Comparison of ENCODE assay signal across 8 mouse cellular contexts in genomic region chr11:56131339-56131823, GRCm38 (mm10).
DNase-seq lines count a peak whose midpoint lies in the region; ATAC-seq and TF ChIP-seq lines count a peak whose summit lies in the region.

No protein-coding gene starts in this region.

- WGBS in intestine, postnatal 0 days, result 27% methylated on average over 15 of the region's 15 CpGs
- 32% methylated on average over 15 of the region's 15 CpGs for WGBS in intestine, embryonic 16.5 days
- 35% methylated on average over 15 of the region's 15 CpGs for WGBS in forebrain, embryonic 10.5 days
- 23% methylated on average over 15 of the region's 15 CpGs for WGBS in hindbrain, embryonic 16.5 days
- 26% methylated on average over 15 of the region's 15 CpGs for WGBS in liver, embryonic 14.5 days (ENCODE audit: insufficient replicate concordance)

- no peak for TF ChIP-seq EP300 in liver, embryonic 14.5 days (IDR thresholded peaks at IDR 0.05; ENCODE audit: low read depth)

- H3K27me3 ChIP-seq in intestine, postnatal 0 days (replicated peaks; ENCODE audit: control insufficient read depth, insufficient read depth, low read length), result no peaks in the 10 kb centered on the region
- H3K27me3 ChIP-seq in intestine, embryonic 16.5 days (replicated peaks; ENCODE audit: control insufficient read depth, insufficient read depth, low read length), result no peaks in the 10 kb centered on the region
- H3K27me3 ChIP-seq in forebrain, embryonic 10.5 days (ENCODE audit: poor library complexity, severe bottlenecking), result no peaks in the 10 kb centered on the region
- no peaks in the 10 kb centered on the region for H3K27me3 ChIP-seq in hindbrain, embryonic 16.5 days (replicated peaks; ENCODE audit: control insufficient read depth, insufficient read depth, low read length)
- no peaks in the 10 kb centered on the region for H3K27me3 ChIP-seq in liver, embryonic 14.5 days (ENCODE audit: control insufficient read depth, insufficient read depth, low read length)

- H3K4me3 ChIP-seq in intestine, postnatal 0 days (ENCODE audit: low read depth, low read length), result no peak overlapping the region
- no peak overlapping the region for H3K4me3 ChIP-seq in intestine, embryonic 16.5 days (ENCODE audit: low read length)
- H3K4me3 ChIP-seq in forebrain, embryonic 10.5 days, result no peak overlapping the region
- no peak overlapping the region; the same call in 1 of the 2 replicates for H3K4me3 ChIP-seq in hindbrain, embryonic 16.5 days (ENCODE audit: low read length)
- no peak overlapping the region for H3K4me3 ChIP-seq in liver, embryonic 14.5 days (ENCODE audit: insufficient read depth in 1 of 2, low read depth in 2 of 2, low read length in 2 of 2)

- no peaks in the 10 kb centered on the region for H3K36me3 ChIP-seq in intestine, postnatal 0 days (ENCODE audit: control insufficient read depth, insufficient read depth)
- no peaks in the 10 kb centered on the region for H3K36me3 ChIP-seq in intestine, embryonic 16.5 days (ENCODE audit: control insufficient read depth, insufficient read depth, low read length)
- H3K36me3 ChIP-seq in forebrain, embryonic 10.5 days (replicated peaks), result no peaks in the 10 kb centered on the region
- H3K36me3 ChIP-seq in hindbrain, embryonic 16.5 days (ENCODE audit: control insufficient read depth, insufficient read depth, low read length), result no peaks in the 10 kb centered on the region
- H3K36me3 ChIP-seq in liver, embryonic 14.5 days (replicated peaks; ENCODE audit: control insufficient read depth, insufficient read depth, low read depth), result no peaks in the 10 kb centered on the region

- no peak overlapping the region for H3K27ac ChIP-seq in intestine, postnatal 0 days (ENCODE audit: low read depth, low read length)
- H3K27ac ChIP-seq in intestine, embryonic 16.5 days (ENCODE audit: low read length), result no peak overlapping the region
- no peak overlapping the region for H3K27ac ChIP-seq in forebrain, embryonic 10.5 days
- no peak overlapping the region for H3K27ac ChIP-seq in hindbrain, embryonic 16.5 days (ENCODE audit: low read depth, low read length)
- H3K27ac ChIP-seq in liver, embryonic 14.5 days, result no peak overlapping the region

- TF ChIP-seq CTCF in intestine, postnatal 0 days (IDR thresholded peaks at IDR 0.05; ENCODE audit: low read depth), result peak; percentile 87
- peak; percentile 72 for TF ChIP-seq CTCF in liver, embryonic 14.5 days (IDR thresholded peaks at IDR 0.05; ENCODE audit: low read depth)

- no peaks in the 10 kb centered on the region for H3K9me3 ChIP-seq in intestine, postnatal 0 days (ENCODE audit: control insufficient read depth)
- H3K9me3 ChIP-seq in intestine, embryonic 16.5 days (ENCODE audit: control insufficient read depth, low read length), result no peaks in the 10 kb centered on the region
- H3K9me3 ChIP-seq in forebrain, embryonic 10.5 days, result no peaks in the 10 kb centered on the region
- no peaks in the 10 kb centered on the region for H3K9me3 ChIP-seq in hindbrain, embryonic 16.5 days (ENCODE audit: control insufficient read depth, low read length)
- H3K9me3 ChIP-seq in liver, embryonic 14.5 days (ENCODE audit: control insufficient read depth, low read length), result no peaks in the 10 kb centered on the region

- no peaks in the 10 kb centered on the region for H3K4me1 ChIP-seq in intestine, postnatal 0 days (replicated peaks; ENCODE audit: control insufficient read depth, insufficient read depth, low read length)
- H3K4me1 ChIP-seq in intestine, embryonic 16.5 days (ENCODE audit: control insufficient read depth, insufficient read depth, low read length), result no peaks in the 10 kb centered on the region
- no peaks in the 10 kb centered on the region for H3K4me1 ChIP-seq in forebrain, embryonic 10.5 days
- peaks cover 2% of the 10 kb centered on the region; the same call in 1 of the 2 replicates for H3K4me1 ChIP-seq in hindbrain, embryonic 16.5 days (ENCODE audit: control insufficient read depth, insufficient read depth, low read depth, low read length)
- H3K4me1 ChIP-seq in liver, embryonic 14.5 days (replicated peaks; ENCODE audit: control insufficient read depth in 2 of 2, insufficient read depth in 2 of 2, low read length in 1 of 2), result no peaks in the 10 kb centered on the region

- H3K9ac ChIP-seq in intestine, postnatal 0 days (ENCODE audit: low read depth, low read length), result no peak overlapping the region
- no peak overlapping the region for H3K9ac ChIP-seq in intestine, embryonic 16.5 days (ENCODE audit: low read depth, low read length)
- H3K9ac ChIP-seq in hindbrain, embryonic 16.5 days (ENCODE audit: low read depth, low read length), result no peak overlapping the region
- no peak overlapping the region for H3K9ac ChIP-seq in liver, embryonic 14.5 days (replicated peaks)

- peak; percentile 36 for DNase-seq in WW6 (ENCODE audit: low read depth, low spot score)
- DNase-seq in forebrain, embryonic 10.5 days (ENCODE audit: extremely low spot score, low spot score), result peak; percentile 34
- DNase-seq in liver, embryonic 14.5 days (ENCODE audit: low read depth in 3 of 3, low spot score in 3 of 3), result peak in 1 of 3 experiments; percentile 1
- peak; percentile 81 for DNase-seq in retina, postnatal 1 day
- DNase-seq in natural killer cell, adult 2 months (ENCODE audit: low spot score in 2 of 2), result no peak

- H3K4me2 ChIP-seq in intestine, postnatal 0 days (replicated peaks; ENCODE audit: low read depth), result no peak overlapping the region
- H3K4me2 ChIP-seq in intestine, embryonic 16.5 days (ENCODE audit: low read depth, low read length), result no peak overlapping the region
- peak overlapping the region; percentile 48 for H3K4me2 ChIP-seq in hindbrain, embryonic 16.5 days (ENCODE audit: low read length)
- no peak overlapping the region for H3K4me2 ChIP-seq in liver, embryonic 14.5 days (ENCODE audit: low read depth)

- ATAC-seq in intestine, postnatal 0 days, result no peak
- no peak for ATAC-seq in intestine, embryonic 16.5 days
- ATAC-seq in hindbrain, embryonic 16.5 days, result peak; percentile 73
- no peak for ATAC-seq in liver, embryonic 14.5 days (ENCODE audit: insufficient read depth)

Comparison
In these comparisons a context has a peak if more than half of its experiments do, and no peak if none do; other contexts are left out.
1. DNase-seq: peak in WW6 (single experiment), forebrain, embryonic 10.5 days (single experiment) and retina, postnatal 1 day (single experiment); none in natural killer cell, adult 2 months (0 of 2).